Mouse (Mus musculus): ENCODE results near the gene Ksr1. TPM values are rescaled to one million over a fixed set of nuclear protein-coding genes. Genes with fewer than 3 reads are reported as not detected.

The Ksr1 gene
- total RNA-seq, 2 experiments from 2014 or later: 213 to 230 TPM

DNA sequence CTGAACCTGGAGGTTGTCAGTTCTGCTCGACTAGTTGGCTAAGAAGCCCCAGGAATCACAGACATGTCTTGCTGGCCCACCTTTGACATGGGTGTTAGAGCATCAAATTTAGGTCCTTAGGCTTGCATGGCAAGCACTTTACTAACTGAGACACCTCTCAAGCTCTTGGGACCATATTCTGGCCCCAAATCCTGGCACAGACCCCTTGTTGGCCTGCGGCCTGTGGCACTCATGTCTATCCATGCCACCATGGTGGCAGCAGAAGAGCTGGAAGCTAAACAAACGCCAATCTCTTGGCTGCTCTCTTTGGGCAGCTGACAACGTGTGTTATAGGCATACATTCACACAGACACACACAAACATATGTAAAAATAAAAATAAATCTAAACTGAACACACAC, 2.6 kb upstream of the Ksr1 start:
- DNase-seq (ENCODE audit: low spot score in 2 of 2): no peak

GRCm38 (mm10) chr11:79145283-79146265, 633 bp downstream of the Ksr1 start:
- peak in 1 of 2 experiments; percentile 25 for DNase-seq (ENCODE audit: low spot score in 2 of 2)

DNA sequence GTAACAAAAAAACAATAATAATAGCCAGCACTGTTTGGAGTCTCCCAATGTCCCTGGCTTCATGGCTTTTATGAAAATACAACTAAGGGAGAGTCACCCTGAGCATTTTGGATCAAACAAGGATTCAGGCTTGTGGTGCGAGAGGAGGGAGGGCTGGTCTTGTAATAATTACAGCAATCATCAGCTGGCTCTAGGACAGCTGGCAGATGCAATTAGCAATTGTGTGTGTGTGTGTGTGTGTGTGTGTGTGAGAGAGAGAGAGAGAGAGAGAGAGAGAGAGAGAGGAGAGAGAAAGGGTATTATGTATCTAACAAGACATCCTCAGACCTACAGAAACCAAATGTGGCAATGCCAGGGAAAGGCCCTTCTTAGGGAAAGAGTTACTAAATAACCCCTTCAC, 1.5 kb downstream of the Ksr1 start:
- DNase-seq (ENCODE audit: low spot score in 2 of 2): no peak

- DNase-seq (ENCODE audit: low spot score in 2 of 2): no peak
Measured at GRCm38 (mm10) chr11:79144043-79144591, 2.1 kb downstream of the Ksr1 start.

DNA sequence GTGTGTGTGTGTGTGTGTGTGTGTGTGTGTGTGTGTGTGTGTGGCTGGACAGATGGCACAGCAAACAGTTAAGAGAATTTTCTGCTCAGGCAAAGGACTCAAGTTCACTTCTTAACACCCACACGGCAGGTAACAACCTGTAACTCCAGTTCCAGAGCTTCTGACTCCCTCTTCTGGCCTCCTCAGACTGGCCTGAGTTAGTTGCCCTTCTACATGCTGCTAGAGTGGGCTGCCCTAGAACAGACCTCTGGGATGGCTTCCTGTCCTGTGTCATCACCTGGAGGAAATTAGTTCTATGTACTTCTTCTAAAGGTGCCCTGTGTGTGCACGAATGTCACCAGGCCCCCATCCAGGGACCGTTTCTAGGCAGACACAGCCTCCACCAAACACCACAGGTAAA, 2.9 kb downstream of the Ksr1 start:
- no peak for DNase-seq (ENCODE audit: low spot score in 2 of 2)

DNA sequence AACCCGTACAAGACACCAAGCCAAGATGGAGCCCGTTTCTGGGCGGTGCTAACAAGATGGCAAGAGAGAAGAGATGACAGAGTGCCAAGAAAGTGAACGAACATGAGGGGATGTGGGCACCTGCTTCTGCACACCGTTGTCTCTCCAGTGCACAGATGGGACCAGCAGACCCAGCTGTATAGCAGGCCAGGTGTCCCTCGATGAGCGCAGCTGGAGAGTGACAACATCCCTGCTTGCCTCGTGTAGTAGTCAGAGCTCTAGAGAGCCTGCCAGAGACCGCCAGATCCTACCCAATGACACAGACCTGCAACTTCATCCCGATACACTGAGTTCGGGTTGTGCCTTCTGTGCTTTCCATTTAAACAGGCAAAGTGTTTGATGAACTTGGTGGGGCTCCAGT, 3.8 kb downstream of the Ksr1 start:
- DNase-seq (ENCODE audit: low spot score in 2 of 2): no peak

- DNase-seq (ENCODE audit: low spot score in 2 of 2): no peak
Measured at GRCm38 (mm10) chr11:79141235-79142109, 4.7 kb downstream of the Ksr1 start.

- no peak for DNase-seq (ENCODE audit: low spot score in 2 of 2)
Measured at GRCm38 (mm10) chr11:79140511-79140888, 5.7 kb downstream of the Ksr1 start.

DNA sequence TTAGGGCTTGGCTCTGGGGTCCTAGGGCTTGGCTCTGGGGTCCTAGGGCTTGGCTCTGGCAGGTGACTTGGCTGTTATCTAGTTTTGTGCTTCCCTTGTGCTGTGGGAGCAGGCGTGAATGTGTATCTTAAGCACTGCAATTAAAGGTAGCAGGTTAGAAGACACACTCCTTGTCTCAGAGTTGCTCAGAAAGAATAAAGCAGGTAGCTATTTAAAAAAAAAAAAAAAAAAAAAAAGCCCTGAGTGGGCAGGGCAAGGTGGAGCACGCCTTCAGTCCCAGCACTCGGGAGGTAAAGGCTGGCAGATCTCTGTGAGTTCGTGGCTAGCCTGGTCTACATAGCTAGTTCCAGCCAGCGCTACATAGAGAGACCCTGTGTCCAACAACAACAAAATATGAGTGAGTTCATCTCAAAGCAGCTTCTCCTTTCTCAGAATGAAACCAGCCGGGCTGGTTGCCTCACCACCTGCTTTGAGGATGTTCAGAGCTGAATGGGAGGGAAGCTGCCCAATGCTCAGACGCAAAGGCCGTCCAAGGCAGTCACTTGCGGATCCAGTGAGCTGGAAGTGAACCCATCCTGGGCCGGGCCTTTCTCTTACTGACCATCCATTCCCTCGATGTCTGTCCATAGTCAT, 6.2 kb downstream of the Ksr1 start:
- no peak for DNase-seq (ENCODE audit: low spot score in 2 of 2)

DNA sequence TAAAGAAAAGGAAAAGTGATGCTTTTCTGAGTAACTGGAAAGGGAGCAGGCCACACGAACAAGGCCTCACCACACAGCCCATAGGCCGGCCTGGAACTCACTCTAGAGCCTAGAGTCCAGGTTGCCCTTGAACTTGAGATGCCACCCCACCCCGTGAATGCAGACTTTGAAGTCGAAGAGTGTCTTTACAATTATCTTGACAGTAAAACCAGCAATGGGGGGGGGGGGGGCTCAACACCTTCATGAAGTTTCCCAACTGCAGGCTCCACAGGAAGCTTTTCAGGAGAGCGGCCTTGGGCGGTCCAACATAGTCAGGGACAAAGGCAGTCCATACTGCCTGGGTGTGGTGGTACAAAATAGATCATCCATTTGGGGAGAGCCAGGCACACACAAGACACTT, 7.6 kb downstream of the Ksr1 start:
- DNase-seq (ENCODE audit: low spot score in 2 of 2): no peak

- DNase-seq (ENCODE audit: low spot score in 2 of 2): peak; percentile 78 to 90
Measured at GRCm38 (mm10) chr11:79137245-79137644, 9.0 kb downstream of the Ksr1 start.

DNA sequence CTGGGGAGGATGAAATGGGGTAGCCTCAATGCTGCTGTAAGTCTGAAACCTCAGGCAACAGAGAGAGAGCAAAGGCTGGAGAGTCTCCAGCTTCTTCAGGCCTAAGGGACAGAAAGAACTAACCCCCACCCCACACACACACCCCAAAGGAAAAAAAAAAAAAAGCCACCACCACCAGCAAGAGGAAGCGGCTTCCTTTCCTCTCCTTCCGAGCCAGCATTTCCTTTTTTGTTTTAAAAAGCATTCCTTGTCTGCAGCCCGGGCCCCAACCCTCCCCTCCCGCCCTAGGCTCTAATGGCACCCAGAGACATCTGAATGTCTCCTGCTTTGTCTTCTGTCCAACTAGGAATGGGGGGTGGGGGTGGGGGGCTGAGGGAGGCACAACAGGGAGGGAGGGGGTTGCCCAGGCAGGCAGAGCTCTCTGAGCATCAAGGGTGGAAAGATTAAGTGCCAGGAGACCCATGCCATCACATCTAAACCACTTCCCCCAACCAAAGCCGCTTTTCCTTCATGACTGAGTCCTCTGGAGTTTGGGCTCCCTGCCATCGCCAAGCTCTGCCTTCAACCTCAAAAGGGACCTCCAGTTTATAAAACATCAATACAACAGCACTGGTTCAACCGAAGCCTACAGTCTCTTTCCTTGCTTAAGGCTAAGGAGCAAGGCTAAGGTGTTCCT, 10.4 kb downstream of the Ksr1 start:
- DNase-seq (ENCODE audit: low spot score in 2 of 2): no peak

- no peak for DNase-seq (ENCODE audit: low spot score in 2 of 2)
Measured at GRCm38 (mm10) chr11:79135105-79135503, 11.1 kb downstream of the Ksr1 start.

DNA sequence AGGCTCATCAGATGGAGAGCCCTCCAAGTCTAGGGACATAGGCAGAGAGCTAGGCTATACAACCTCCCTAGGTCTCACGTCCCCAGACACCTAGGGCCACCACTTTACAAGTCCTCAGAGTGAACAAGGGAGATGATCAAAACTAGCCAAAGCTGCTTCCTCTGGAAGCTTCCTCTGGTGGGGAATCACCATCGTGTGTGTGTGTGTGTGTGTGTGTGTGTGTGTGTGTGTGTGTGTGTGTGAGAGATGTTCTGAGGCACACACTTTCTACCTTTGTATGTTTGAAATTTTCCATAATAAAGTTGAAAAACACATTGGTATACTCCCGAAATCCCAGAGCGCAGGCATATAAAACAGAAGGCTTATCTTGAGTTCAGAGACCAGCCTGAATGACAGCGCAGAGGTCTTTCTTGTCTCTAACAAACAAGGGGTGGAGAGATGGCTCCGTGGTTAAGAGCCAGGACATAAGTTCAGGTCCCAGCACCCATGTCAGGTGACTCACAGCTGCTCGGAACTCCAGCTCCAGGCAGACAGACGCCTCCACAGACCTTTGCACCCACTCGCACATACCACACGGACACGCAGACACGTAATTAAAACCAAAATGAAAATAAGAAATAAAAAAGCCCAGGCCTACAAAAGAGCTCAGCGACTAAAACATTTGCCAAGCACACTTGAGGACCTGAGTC, 11.6 kb downstream of the Ksr1 start:
- no peak for DNase-seq (ENCODE audit: low spot score in 2 of 2)

GRCm38 (mm10) chr11:79133961-79134360, 12.2 kb downstream of the Ksr1 start:
- no peak for DNase-seq (ENCODE audit: low spot score in 2 of 2)

GRCm38 (mm10) chr11:79133051-79133450, 13.2 kb downstream of the Ksr1 start:
- DNase-seq (ENCODE audit: low spot score in 2 of 2): no peak

DNA sequence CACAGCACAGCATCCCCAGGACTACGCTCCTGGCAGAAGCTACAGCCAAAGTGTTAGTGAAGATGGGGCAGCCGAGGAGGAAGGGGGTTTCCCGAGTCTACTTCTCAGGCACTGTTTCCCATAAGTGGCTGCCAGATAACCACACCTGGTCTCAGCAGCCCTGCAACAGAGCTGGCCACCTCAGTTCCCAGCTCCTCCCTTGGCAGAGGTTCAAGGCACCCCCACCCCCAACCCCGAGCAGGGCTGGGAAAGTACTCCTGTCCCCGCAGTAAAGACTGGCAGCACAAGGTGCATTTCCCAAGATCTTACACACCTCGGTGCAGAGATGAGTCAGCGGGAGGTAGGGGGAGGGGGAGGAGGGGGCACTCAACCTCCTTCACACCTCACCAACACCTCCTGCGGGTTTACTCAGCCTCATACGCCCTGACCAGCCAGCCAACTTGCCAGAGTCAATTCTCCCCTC, 14.2 kb downstream of the Ksr1 start:
- no peak for DNase-seq (ENCODE audit: low spot score in 2 of 2)

DNA sequence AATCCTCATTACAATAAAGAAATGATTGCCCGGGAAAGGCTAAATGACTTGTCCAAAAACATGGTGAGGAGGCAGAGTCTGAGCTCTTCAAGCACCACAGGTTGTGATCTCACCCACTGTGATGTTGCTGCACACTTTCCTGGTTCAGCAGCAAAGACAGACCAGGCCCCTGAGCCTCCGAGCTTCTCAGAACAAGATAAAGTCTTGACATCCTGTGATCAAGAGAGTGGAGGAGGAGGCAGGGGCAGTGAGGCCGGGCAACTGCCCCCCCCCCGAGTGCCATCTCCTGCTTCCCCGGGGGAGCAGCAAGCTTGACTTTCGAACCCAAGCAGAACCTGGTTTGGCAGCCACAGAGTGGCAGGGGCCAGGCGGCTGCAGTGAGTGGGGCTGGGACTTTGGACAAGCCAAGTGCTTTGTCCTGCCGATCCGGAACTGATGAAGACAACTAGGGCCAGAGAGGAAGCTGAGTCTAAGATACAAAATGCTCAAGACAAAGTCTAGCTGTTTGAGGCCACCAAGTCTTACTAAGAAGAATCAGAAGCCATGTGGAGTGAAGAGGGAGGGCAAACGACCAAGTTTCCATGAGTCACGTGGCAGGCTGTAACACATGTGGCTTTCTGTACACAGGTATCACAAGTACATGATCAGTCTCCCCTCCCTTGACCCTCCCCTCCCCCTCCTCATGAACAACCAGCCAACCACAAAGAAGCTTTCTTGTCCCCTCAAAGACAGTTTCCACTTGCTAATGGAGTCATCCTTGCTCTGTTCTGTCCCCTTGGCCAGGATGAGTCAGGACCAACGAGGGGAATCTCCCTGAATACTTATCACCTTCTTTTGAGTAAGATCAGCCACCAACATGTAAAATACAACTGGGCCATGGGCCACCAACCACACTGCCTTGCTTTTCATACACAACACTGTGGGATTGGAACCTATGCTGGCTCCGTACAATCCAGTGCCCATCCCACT, 16.5 kb downstream of the Ksr1 start:
- no peak for DNase-seq (ENCODE audit: low spot score in 2 of 2)

DNA sequence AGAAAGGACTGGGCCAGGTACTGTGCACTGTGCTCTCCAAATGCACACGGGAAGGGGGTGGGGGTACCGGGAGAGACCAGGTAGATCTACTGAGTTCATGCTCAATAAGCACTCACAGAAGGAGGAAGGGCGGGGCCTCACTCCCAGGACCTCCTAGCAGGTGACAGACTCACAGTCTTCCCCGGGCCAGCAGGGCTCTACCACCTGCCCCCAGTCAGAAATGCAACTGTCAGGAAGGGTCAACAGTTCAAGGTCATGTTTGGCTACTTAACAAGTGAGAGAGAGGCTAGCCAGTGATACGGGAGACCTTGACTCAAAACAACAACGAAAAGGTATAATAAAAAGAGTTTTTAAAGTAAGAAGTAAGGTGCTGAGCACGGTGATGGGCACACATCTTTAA, 18.0 kb downstream of the Ksr1 start:
- no peak for DNase-seq (ENCODE audit: low spot score in 2 of 2)
